Mouse (Mus musculus): ENCODE measurements around the gene Ptbp1.
"Not testable (repeated sequence)": the region's sequence is repeated elsewhere in the genome, so short reads cannot be mapped to it uniquely, and the experiment has no call there.

Gene Ptbp1

DNA sequence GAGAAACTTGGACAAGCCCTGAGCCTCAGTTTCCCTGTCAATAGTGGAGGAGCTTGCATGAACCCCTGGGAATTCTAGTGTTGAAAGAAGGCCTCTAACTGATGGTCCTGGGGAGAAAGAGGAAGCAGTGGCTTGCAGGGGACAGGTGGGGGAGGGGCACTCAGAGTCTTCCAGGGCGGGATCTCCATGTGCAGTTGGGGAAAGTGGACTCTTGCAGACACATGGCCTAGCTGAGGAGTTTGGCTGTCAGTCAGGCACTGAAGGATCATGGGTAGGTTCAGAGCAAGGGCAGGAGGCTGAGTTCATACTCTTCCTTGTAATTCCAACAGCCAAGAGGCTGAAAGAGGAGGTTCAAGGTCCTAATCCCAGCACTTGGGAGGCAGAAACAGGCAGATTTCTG lies 22.9 kb downstream of the Ptbp1 start:
- peak; percentile 49 for DNase-seq (ENCODE audit: low read depth, low spot score)
- Histone ChIP-seq H3K27me3 (ENCODE audit: control insufficient read depth, insufficient read depth, low read length, poor library complexity, severe bottlenecking) (no peaks in the 10 kb centered on the region), H3K36me3 (ENCODE audit: control insufficient read depth, insufficient read depth, low read length, poor library complexity, severe bottlenecking) (no peaks in the 10 kb centered on the region)

GRCm38 (mm10) chr10:79877757-79878156 lies 23.5 kb downstream of the Ptbp1 start:
- Histone ChIP-seq H3K27me3 (ENCODE audit: control insufficient read depth, insufficient read depth, low read length, poor library complexity, severe bottlenecking) (no peaks in the 10 kb centered on the region), H3K36me3 (ENCODE audit: control insufficient read depth, insufficient read depth, low read length, poor library complexity, severe bottlenecking) (no peaks in the 10 kb centered on the region)
- DNase-seq (ENCODE audit: low read depth, low spot score) = no peak

GRCm38 (mm10) chr10:79879527-79879926 lies 25.3 kb downstream of the Ptbp1 start:
- no peaks in the 10 kb centered on the region for H3K27me3 ChIP-seq (ENCODE audit: control insufficient read depth, insufficient read depth, low read length, poor library complexity, severe bottlenecking)
- H3K36me3 ChIP-seq (ENCODE audit: control insufficient read depth, insufficient read depth, low read length, poor library complexity, severe bottlenecking) = no peaks in the 10 kb centered on the region
- DNase-seq (ENCODE audit: low read depth, low spot score) = no peak

- Histone ChIP-seq H3K36me3 (ENCODE audit: control insufficient read depth, insufficient read depth, low read length, poor library complexity, severe bottlenecking) (no peaks in the 10 kb centered on the region), H3K27me3 (ENCODE audit: control insufficient read depth, insufficient read depth, low read length, poor library complexity, severe bottlenecking) (no peaks in the 10 kb centered on the region)
- DNase-seq (ENCODE audit: low read depth, low spot score) = peak; percentile 52
Observed at GRCm38 (mm10) chr10:79880721-79881120, 26.5 kb downstream of the Ptbp1 start.

GRCm38 (mm10) chr10:79881981-79882380 lies 27.8 kb downstream of the Ptbp1 start:
- Histone ChIP-seq H3K36me3 (ENCODE audit: control insufficient read depth, insufficient read depth, low read length, poor library complexity, severe bottlenecking) (no peaks in the 10 kb centered on the region), H3K27me3 (ENCODE audit: control insufficient read depth, insufficient read depth, low read length, poor library complexity, severe bottlenecking) (no peaks in the 10 kb centered on the region)
- no peak for DNase-seq (ENCODE audit: low read depth, low spot score)

- peak; percentile 85 for DNase-seq (ENCODE audit: low read depth, low spot score)
- no peaks in the 10 kb centered on the region for H3K27me3 ChIP-seq (ENCODE audit: control insufficient read depth, insufficient read depth, low read length, poor library complexity, severe bottlenecking)
- H3K36me3 ChIP-seq (ENCODE audit: control insufficient read depth, insufficient read depth, low read length, poor library complexity, severe bottlenecking) = no peaks in the 10 kb centered on the region
Observed at GRCm38 (mm10) chr10:79883297-79884084, 29.3 kb downstream of the Ptbp1 start.

DNA sequence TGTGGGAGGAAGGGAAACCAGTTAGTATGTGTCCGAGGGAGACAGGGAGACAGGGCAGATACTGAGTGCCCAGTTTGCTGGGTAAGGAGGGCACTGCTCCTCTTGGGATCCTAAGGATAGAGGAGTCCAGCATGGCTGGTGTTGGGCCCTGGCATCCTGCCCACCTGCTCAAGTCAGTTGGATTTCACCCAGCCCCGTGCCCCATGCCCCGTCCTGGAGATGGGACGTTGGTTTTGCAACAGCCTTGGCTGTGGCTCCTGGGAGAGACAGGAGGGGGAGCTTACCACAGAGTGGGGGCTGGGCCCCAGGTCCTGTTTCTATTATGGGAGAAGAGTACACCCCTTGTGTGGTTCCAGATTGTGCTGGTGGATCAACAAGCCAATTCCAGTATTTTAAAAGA lies 30.2 kb downstream of the Ptbp1 start:
- Histone ChIP-seq H3K36me3 (ENCODE audit: control insufficient read depth, insufficient read depth, low read length, poor library complexity, severe bottlenecking) (no peaks in the 10 kb centered on the region), H3K27me3 (ENCODE audit: control insufficient read depth, insufficient read depth, low read length, poor library complexity, severe bottlenecking) (no peaks in the 10 kb centered on the region)
- DNase-seq (ENCODE audit: low read depth, low spot score) = no peak

GRCm38 (mm10) chr10:79884938-79885337 lies 30.7 kb downstream of the Ptbp1 start:
- not testable (repeated sequence) for H3K27me3 ChIP-seq (ENCODE audit: control insufficient read depth, insufficient read depth, low read length, poor library complexity, severe bottlenecking); DNase-seq (ENCODE audit: low read depth, low spot score); H3K36me3 ChIP-seq (ENCODE audit: control insufficient read depth, insufficient read depth, low read length, poor library complexity, severe bottlenecking)

DNA sequence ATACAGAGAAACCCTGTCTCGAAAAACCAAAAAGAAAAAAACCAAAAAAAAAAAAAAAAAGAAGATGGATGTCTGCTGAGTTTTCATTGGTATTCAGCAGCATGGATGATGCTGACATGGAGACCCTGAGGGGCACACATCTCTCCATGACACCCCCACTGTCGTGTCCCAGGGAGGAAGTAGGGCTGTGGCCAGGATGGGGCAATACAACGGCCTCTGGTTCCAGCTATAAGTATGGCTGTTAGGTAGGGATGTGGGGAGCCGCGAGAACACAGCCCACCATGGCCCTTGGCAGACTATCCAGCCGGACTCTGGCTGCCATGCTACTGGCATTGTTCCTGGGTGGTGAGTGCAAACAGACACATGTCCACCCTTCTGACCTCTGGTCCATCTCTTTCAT lies 31.8 kb downstream of the Ptbp1 start, which contains the start of gene Elane:
Gene Elane (plus strand): TSS at position 194 of the 400 bp plus-strand sequence.
- Histone ChIP-seq H3K27me3 (ENCODE audit: control insufficient read depth, insufficient read depth, low read length, poor library complexity, severe bottlenecking) (no peaks in the 10 kb centered on the region), H3K36me3 (ENCODE audit: control insufficient read depth, insufficient read depth, low read length, poor library complexity, severe bottlenecking) (no peaks in the 10 kb centered on the region)
- DNase-seq (ENCODE audit: low read depth, low spot score) = no peak

DNA sequence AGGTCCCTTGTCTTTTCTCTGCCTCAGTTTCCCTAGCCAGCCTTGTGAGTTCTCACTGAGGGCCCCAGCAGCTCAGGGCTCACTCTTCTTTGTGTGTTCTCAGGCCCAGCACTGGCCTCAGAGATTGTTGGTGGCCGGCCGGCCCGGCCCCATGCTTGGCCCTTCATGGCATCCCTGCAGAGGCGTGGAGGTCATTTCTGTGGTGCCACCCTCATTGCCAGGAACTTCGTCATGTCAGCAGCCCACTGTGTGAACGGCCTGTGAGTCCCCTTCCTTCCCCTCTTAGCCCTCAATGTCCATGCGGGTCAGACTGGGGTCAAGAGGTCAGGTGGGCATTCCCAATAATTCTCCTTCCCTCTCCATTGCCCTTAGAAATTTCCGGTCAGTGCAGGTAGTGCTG lies 32.4 kb downstream of the Ptbp1 start:
- DNase-seq (ENCODE audit: low read depth, low spot score) = no peak
- no peaks in the 10 kb centered on the region for H3K36me3 ChIP-seq (ENCODE audit: control insufficient read depth, insufficient read depth, low read length, poor library complexity, severe bottlenecking)

DNA sequence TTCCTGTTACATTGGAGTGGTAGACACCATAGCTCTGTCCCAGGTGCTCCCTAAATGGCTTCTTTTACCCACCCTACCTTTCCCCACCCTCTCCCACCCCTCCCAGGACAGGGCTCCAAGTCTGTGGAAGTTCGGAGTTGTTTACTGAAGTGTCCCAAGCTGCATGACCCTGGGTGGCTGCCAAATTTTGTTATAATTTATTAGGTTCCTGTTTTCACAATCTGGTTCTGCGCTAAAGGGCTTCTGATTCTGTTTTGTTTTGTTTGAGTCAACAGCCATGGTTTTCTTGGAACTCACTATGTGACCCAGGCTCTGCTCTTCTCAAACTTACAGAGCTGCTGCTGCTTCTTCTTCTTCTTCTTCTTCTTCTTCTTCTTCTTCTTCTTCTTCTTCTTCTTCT lies 35.2 kb downstream of the Ptbp1 start:
- Histone ChIP-seq H3K36me3 (ENCODE audit: control insufficient read depth, insufficient read depth, low read length, poor library complexity, severe bottlenecking) (no peaks in the 10 kb centered on the region), H3K27me3 (ENCODE audit: control insufficient read depth, insufficient read depth, low read length, poor library complexity, severe bottlenecking) (no peaks in the 10 kb centered on the region)
- no peak for DNase-seq (ENCODE audit: low read depth, low spot score)

More for the DNA sequence above, 32.4 kb downstream of the Ptbp1 start:
- no peaks in the 10 kb centered on the region for H3K27me3 ChIP-seq (ENCODE audit: control insufficient read depth, insufficient read depth, low read length, poor library complexity, severe bottlenecking)

DNA sequence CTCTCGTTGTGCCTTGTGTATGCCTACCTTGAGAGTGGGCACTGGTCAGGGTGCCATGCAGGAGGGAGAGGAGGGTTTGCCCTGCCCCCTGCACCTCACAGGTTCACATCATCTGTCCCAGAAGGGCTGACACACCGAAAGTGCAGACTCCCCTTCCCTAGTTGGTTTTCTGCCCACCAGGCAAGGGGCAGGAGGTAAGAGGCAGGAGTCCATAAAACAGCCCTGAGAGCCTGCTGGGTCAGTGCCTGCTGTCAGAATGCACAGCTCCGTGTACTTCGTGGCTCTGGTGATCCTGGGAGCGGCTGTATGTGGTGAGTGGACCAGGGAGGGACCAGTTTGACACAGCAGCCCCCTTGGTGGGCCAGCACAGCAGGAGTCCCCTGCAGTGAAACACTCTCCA lies 36.4 kb downstream of the Ptbp1 start, which contains the start of gene Cfd:
Gene Cfd (plus strand): TSS at position 184 of the 400 bp plus-strand sequence.
- Histone ChIP-seq H3K27me3 (ENCODE audit: control insufficient read depth, insufficient read depth, low read length, poor library complexity, severe bottlenecking) (no peaks in the 10 kb centered on the region), H3K36me3 (ENCODE audit: control insufficient read depth, insufficient read depth, low read length, poor library complexity, severe bottlenecking) (no peaks in the 10 kb centered on the region)
- no peak for DNase-seq (ENCODE audit: low read depth, low spot score)

DNA sequence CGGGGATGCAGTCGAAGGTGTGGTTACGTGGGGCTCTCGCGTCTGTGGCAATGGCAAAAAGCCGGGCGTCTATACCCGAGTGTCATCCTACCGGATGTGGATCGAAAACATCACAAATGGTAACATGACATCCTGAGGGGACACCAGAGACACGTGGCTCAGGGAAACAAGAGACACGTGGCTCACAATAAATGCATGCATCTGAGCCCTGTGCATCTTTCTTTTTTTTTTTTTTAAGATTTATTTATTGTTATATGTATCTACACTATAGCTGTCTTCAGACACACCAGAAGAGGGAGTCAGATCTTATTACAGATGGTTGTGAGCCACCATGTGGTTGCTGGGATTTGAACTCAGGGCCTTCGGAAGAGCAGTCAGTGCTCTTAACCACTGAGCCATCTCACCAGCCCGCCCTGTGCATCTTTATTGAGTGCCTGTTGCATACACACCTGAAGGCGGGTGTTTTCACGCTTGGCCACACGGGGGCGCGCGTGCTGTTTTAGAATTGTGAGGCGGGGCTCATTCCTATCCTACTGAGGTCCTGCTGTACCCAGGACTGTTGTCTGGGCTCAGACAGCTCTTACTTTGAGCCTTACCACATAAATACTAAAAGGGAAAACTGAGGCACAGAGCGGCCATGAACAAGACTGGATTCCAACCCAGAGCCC lies 38.4 kb downstream of the Ptbp1 start:
- not testable (repeated sequence) for H3K27me3 ChIP-seq (ENCODE audit: control insufficient read depth, insufficient read depth, low read length, poor library complexity, severe bottlenecking); H3K36me3 ChIP-seq (ENCODE audit: control insufficient read depth, insufficient read depth, low read length, poor library complexity, severe bottlenecking)
- DNase-seq (ENCODE audit: low read depth, low spot score) = peak; percentile 85

- Histone ChIP-seq H3K36me3 (ENCODE audit: control insufficient read depth, insufficient read depth, low read length, poor library complexity, severe bottlenecking) (no peaks in the 10 kb centered on the region; the same call in 1 of the 2 replicates), H3K27me3 (ENCODE audit: control insufficient read depth, insufficient read depth, low read length, poor library complexity, severe bottlenecking) (no peaks in the 10 kb centered on the region)
- DNase-seq (ENCODE audit: low read depth, low spot score) = no peak
Observed at GRCm38 (mm10) chr10:79896306-79896705, 42.1 kb downstream of the Ptbp1 start.

DNA sequence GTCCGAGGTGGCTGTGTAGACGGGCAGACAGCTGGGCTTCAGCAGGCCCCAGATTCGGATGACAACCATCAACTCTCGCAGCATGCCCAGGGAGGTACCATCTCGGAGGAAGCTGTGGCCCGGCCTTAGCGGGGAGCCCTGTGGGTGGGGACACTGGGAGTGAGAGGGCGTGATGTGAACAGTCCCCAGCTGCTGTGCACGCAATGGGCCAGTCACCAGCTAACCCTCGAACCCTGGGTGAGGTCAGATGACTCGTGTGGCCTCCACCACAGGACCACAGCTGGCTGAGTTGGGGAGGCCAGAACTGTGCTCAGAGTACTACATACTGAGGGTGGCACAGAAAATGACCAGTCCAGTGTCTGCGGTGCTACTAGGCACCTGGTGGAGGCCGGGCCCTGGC lies 42.6 kb downstream of the Ptbp1 start:
- Histone ChIP-seq H3K27me3 (ENCODE audit: control insufficient read depth, insufficient read depth, low read length, poor library complexity, severe bottlenecking) (no peaks in the 10 kb centered on the region), H3K36me3 (ENCODE audit: control insufficient read depth, insufficient read depth, low read length, poor library complexity, severe bottlenecking) (no peaks in the 10 kb centered on the region; the same call in 1 of the 2 replicates)
- DNase-seq (ENCODE audit: low read depth, low spot score) = no peak

Data from splenic B cell, adult 2 months (primary cell).